Mouse (Mus musculus) forebrain, postnatal 0 days (tissue): ENCODE results near the gene Retreg2. TPM values are rescaled to one million over a fixed set of nuclear protein-coding genes. Genes with fewer than 3 reads are reported as not detected.

Source experiments
- ATAC-seq: fragments of 200-750 bp; cut with Nextera tagmentation; 2 replicates; pipeline ENCODE4 v1.8.0; 2017; ENCODE audit warnings: mild to moderate bottlenecking, moderate library complexity
- DNase-seq: peaks from one replicate; pipeline ENCODE4 v3.0.0-alpha.2; 2015
- H3K27ac ChIP-seq: fragments of 300-500 bp; sonication (generic); 2 replicates; pipeline ENCODE4 v1.5.1; 2014; ENCODE audit warnings: low read depth, mild to moderate bottlenecking, antibody characterized with exemption, low read length, moderate library complexity, mixed read lengths
- H3K27me3 ChIP-seq: fragments of 300-500 bp; sonication (generic); 2 replicates; pipeline ENCODE4 v1.6.1; 2014; ENCODE audit warnings: mild to moderate bottlenecking, low read length, mixed read lengths; ENCODE audit not compliant: insufficient read depth
- H3K36me3 ChIP-seq: fragments of 300-500 bp; sonication (generic); 2 replicates; pipeline ENCODE4 v1.6.1; 2014; ENCODE audit warnings: mild to moderate bottlenecking, moderate library complexity; ENCODE audit not compliant: insufficient read depth
- H3K4me1 ChIP-seq: fragments of 300-500 bp; sonication (generic); 2 replicates; pipeline ENCODE4 v1.6.1; 2014; ENCODE audit warnings: antibody characterized with exemption; ENCODE audit not compliant: insufficient read depth
- H3K4me2 ChIP-seq: fragments of 300-500 bp; sonication (generic); 2 replicates; pipeline ENCODE4 v1.6.1; 2014; ENCODE audit warnings: low read depth, mild to moderate bottlenecking, moderate library complexity
- H3K4me3 ChIP-seq: fragments of 300-500 bp; sonication (generic); 2 replicates; pipeline ENCODE4 v1.5.1; 2014; ENCODE audit warnings: low read depth, low read length, mixed read lengths
- H3K9ac ChIP-seq: fragments of 300-500 bp; sonication (generic); 2 replicates; pipeline ENCODE4 v1.6.1; 2014; ENCODE audit warnings: mild to moderate bottlenecking
- H3K9me3 ChIP-seq: fragments of 300-500 bp; sonication (generic); 2 replicates; pipeline ENCODE4 v1.6.1; 2016; ENCODE audit warnings: low read length
- CTCF ChIP-seq: sonication (generic); IDR thresholded peaks from 2 replicates; pipeline ENCODE4 v1.5.1; 2016; ENCODE audit warnings: antibody characterized with exemption, control low read depth, low read depth
- WGBS: fragments of 180-500 bp; shearing (Covaris S2); extraction: QIAGEN DNeasy Blood & Tissue Kit; methylation state at CpG from one replicate; pipeline ENCODE4 v1.1.7; 2014; 5-methylcytosine and 5-hydroxymethylcytosine counted together
- polyA plus RNA-seq: library from polyadenylated mRNA; unstranded; fragments of >200 nt; fragmentation: Nextera tagmentation; extraction: Ambion mirVana; gene quantifications from 2 replicates; pipeline ENCODE4 v1.2.1, GENCODE M21; 2015
- total RNA-seq: library from RNA; depleted of rRNA; stranded (reverse); fragments of >200 nt; gene quantifications from 2 replicates; pipeline ENCODE4 v1.2.3, GENCODE M21; 2014

Gene Retreg2
- total and polyA plus RNA-seq, 2 experiments from 2014 or later = 121 to 181 TPM

DNA sequence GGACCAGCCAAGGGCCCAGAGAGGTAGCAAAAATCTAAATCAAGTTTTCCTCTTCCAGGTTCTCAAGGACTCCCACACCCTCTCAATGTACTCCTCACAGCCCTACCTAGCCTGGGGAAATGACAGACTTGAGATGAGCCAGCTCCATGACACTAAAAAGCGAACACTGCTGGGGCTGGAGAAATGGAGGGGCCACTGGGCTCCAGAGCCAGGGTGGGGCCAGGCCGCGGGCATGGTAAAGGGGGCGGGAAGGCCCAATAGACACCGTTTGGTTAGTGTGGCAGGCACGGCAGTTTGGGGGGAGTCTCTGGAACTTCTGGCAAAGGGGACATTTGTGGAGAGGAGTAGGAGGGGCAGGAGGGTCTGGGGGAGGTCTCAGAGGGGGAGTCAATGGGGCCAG lies 6.3 kb upstream of the Retreg2 start:
- H3K4me2 ChIP-seq = no peak overlapping the region
- no peak for DNase-seq
- peaks cover 42% of the 10 kb centered on the region for H3K36me3 ChIP-seq
- H3K27me3 ChIP-seq = no peaks in the 10 kb centered on the region
- no peaks in the 10 kb centered on the region for H3K9me3 ChIP-seq
- no peak for TF ChIP-seq CTCF
- no peak overlapping the region for H3K27ac ChIP-seq
- ATAC-seq = no peak
- peaks cover 6% of the 10 kb centered on the region for H3K4me1 ChIP-seq
- no peak overlapping the region for H3K4me3 ChIP-seq
- no peak overlapping the region for H3K9ac ChIP-seq
- 94% methylated on average over 6 of the region's 6 CpGs for WGBS

DNA sequence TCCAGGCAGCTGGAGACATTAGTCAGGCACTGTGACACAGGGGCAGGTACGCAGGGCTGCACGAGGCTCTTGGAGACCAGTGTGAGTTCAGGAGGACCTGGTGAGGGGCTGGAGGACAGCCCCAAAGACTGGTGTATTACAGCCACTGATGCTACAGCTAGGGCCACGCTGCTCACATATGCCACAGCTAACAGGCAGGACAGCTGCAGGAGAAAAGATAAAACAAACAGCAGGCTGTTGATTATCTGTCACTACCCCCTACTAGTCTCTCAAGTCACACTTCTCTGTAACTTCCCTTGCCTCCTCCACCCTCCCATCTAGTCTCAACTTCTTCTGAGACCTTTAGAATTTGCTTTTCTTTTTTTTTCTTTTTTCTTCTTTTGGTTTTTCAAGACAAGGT lies 5.8 kb upstream of the Retreg2 start:
- H3K27me3 ChIP-seq = no peaks in the 10 kb centered on the region
- no peaks in the 10 kb centered on the region for H3K9me3 ChIP-seq
- ATAC-seq (no peak), DNase-seq (no peak)
- H3K9ac ChIP-seq = no peak overlapping the region
- no peak overlapping the region for H3K4me3 ChIP-seq
- no peak overlapping the region for H3K27ac ChIP-seq
- peaks cover 6% of the 10 kb centered on the region for H3K4me1 ChIP-seq
- peaks cover 42% of the 10 kb centered on the region for H3K36me3 ChIP-seq
- TF ChIP-seq CTCF = no peak
- WGBS = 83% methylated on average over 3 of the region's 3 CpGs
- H3K4me2 ChIP-seq = no peak overlapping the region

DNA sequence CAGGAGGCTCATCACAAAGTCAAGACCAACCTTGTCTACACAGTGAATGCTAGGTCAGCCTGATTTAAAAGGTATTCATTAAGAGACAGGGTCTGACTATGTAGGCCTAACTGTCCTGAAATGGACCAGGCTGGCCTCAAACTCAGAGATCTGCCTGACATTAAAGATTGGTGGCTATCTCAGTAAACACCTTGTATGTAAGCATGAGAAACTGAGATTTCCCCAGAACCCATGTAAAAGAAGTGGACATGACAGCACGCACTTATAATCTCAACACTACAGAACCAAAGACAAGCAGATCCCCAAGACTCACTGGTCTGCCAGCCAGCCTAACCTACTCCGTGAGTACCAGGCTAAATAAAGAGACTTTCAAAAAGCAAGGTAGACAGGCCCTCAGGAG lies 4.1 kb upstream of the Retreg2 start:
- peaks cover 42% of the 10 kb centered on the region for H3K36me3 ChIP-seq
- no peaks in the 10 kb centered on the region for H3K9me3 ChIP-seq
- ATAC-seq = no peak
- no peak for DNase-seq
- no peak for TF ChIP-seq CTCF
- H3K4me1 ChIP-seq = peaks cover 6% of the 10 kb centered on the region
- H3K9ac ChIP-seq = no peak overlapping the region
- H3K4me2 ChIP-seq = no peak overlapping the region
- no peak overlapping the region for H3K27ac ChIP-seq
- H3K27me3 ChIP-seq = no peaks in the 10 kb centered on the region
- 98% methylated on average over 2 of the region's 2 CpGs for WGBS
- H3K4me3 ChIP-seq = no peak overlapping the region

DNA sequence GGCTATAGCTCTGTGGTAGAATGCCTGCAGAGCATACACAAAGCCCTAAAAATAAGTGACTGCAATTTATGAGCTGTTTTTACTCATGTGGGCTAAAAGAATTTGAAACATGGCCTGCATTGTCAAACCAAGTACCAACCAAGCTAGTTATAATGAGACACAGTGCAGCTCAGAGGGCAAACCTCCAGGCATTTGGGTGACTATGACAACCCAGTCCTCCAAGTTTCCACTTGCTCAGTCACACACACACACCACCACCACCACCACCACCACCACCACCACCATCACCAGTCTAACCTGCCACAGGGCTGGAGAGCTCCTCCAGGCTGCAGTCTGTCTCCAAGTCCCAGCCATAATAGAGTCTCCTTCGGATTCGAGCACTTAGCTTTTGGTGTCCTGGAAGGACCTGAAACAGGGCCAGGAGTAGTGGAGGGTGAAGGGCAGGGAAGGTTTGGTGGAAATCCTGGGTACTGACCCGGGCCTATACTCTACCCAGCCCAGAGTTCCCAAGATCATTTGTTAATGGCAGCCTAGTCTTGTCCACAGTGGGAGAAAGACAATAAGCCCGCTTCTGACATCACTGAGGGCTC lies 1.9 kb upstream of the Retreg2 start:
- H3K27ac ChIP-seq = no peak overlapping the region
- WGBS = 63% methylated on average over 4 of the region's 4 CpGs
- ATAC-seq = no peak

DNA sequence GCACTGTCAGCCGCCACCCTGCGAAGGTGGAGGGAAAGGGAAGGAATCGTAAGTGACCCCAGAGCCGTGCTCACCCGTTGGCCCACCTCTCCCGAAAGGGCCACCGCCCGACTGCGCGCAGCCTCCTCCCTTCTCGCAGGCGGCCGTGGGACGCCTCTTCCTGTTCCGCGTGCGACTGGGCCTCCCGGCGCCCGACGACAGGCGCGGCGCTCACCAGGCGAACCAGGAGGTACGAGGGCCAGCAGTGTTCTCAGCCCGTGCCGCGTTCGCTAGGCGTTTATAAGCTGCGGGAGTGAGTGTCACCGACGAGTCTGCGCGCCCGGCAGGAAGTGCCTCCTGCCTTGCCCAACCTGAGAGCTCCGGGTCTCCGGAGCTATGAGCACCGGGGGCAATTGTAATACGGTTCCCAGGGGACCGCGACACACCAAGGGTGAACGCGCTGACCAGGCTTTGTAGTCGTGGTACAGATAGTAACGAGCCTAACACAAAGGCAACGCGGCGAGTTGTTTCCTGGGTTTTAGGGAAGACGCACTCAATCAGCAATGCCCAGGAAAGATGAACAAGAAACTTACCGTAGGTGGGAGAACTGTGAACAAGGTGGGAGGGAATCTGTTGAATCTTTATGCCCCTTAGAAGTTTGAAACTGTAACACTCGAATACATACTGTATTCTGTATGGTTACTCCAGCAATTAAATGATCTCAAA lies 940 bp upstream of the Retreg2 start:
- Histone ChIP-seq H3K9me3 (no peaks in the 10 kb centered on the region), H3K4me2 (peak overlapping the region; percentile 92), H3K27ac (peak overlapping the region; percentile 94), H3K9ac (peak overlapping the region; percentile 97), H3K36me3 (peaks cover 43% of the 10 kb centered on the region), H3K4me1 (peaks cover 12% of the 10 kb centered on the region), H3K27me3 (no peaks in the 10 kb centered on the region), H3K4me3 (peak overlapping the region; percentile 96)
- no peak for ATAC-seq
- no peak for TF ChIP-seq CTCF
- peak; percentile 31 for DNase-seq
- under 1% methylated on average over 53 of the region's 53 CpGs for WGBS

More for the DNA sequence above, 1.9 kb upstream of the Retreg2 start:
- H3K9ac ChIP-seq = peak overlapping the region; percentile 97
- peak overlapping the region; percentile 96 for H3K4me3 ChIP-seq
- peaks cover 43% of the 10 kb centered on the region for H3K36me3 ChIP-seq
- no peak for DNase-seq
- no peaks in the 10 kb centered on the region for H3K9me3 ChIP-seq
- no peaks in the 10 kb centered on the region for H3K27me3 ChIP-seq
- TF ChIP-seq CTCF = no peak
- H3K4me2 ChIP-seq = peak overlapping the region; percentile 92
- H3K4me1 ChIP-seq = peaks cover 12% of the 10 kb centered on the region

DNA sequence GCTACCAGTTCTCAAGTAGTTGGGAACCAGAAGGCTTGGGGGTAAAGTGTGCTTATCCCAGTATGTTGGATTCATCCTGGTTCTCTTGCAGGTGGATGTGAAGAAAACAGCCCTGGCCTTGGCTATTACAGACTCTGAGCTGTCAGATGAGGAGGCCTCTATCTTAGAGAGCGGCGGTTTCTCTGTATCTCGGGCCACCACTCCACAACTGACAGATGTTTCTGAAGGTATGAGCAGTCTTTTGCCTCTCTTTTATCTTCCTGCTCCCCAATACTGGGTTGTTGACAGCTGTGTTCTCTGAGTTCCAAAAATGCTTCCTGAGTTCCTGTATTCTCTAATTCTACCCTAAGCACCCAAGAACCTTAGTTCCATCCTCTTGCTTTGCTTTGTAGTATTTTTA lies 3.0 kb downstream of the Retreg2 start:
- Histone ChIP-seq H3K9me3 (no peaks in the 10 kb centered on the region), H3K4me3 (no peak overlapping the region), H3K27ac (no peak overlapping the region), H3K4me1 (peaks cover 12% of the 10 kb centered on the region), H3K9ac (no peak overlapping the region), H3K27me3 (no peaks in the 10 kb centered on the region), H3K4me2 (no peak overlapping the region), H3K36me3 (peaks cover 37% of the 10 kb centered on the region)
- WGBS = 98% methylated on average over 3 of the region's 3 CpGs
- DNase-seq (no peak), ATAC-seq (no peak)
- no peak for TF ChIP-seq CTCF

DNA sequence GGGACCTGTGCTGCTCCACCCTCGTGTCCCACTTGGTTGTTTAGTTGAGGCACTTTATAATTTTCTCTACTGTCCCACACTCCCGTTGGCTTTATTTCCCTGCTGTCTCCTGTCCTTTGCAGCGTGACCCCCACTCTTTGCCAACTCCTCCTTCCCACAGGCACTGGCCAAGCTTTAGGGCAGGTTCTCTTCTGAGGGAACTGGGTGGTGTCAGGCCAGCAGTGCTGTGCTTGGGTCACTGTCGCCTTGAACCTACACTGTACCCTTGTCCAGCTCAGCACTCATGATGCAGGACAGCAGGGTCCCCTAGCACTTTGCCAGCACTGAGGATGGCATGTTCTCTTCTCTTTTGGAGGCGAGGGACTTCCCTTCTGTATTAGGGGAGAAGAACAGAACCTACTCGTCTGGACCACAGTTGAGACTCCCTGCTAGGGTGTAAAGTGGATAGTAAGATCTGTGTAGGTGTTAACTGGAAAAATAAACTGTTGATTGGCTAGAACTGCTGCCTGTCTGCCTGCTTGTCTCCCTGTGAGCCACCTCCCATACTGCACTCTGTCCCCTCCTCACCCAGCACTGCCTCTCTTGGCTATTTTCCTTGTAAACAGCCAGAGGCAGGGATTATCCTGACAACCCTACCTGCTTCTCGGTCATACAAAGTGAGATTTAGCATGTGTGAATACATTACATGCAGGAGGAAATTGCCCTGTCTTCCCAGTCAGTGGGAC lies 5.0 kb downstream of the Retreg2 start:
- Histone ChIP-seq H3K4me1 (peaks cover 6% of the 10 kb centered on the region), H3K4me3 (no peak overlapping the region), H3K27ac (no peak overlapping the region), H3K27me3 (no peaks in the 10 kb centered on the region), H3K36me3 (peaks cover 37% of the 10 kb centered on the region), H3K9ac (no peak overlapping the region), H3K9me3 (no peaks in the 10 kb centered on the region), H3K4me2 (no peak overlapping the region)
- ATAC-seq (no peak), DNase-seq (no peak)
- 87% methylated on average over 7 of the region's 7 CpGs for WGBS
- no peak for TF ChIP-seq CTCF
